Mouse (Mus musculus) spleen, embryonic (tissue): ENCODE results near the gene Lrrfip1.

Experiments used
- CTCF ChIA-PET: fragments of 350-600 bp; sonication (Branson Sonifier 250); formaldehyde crosslinking; loops from one replicate; lab custom pipeline; 2022; lab: Charles Lee

The Lrrfip1 gene

DNA sequence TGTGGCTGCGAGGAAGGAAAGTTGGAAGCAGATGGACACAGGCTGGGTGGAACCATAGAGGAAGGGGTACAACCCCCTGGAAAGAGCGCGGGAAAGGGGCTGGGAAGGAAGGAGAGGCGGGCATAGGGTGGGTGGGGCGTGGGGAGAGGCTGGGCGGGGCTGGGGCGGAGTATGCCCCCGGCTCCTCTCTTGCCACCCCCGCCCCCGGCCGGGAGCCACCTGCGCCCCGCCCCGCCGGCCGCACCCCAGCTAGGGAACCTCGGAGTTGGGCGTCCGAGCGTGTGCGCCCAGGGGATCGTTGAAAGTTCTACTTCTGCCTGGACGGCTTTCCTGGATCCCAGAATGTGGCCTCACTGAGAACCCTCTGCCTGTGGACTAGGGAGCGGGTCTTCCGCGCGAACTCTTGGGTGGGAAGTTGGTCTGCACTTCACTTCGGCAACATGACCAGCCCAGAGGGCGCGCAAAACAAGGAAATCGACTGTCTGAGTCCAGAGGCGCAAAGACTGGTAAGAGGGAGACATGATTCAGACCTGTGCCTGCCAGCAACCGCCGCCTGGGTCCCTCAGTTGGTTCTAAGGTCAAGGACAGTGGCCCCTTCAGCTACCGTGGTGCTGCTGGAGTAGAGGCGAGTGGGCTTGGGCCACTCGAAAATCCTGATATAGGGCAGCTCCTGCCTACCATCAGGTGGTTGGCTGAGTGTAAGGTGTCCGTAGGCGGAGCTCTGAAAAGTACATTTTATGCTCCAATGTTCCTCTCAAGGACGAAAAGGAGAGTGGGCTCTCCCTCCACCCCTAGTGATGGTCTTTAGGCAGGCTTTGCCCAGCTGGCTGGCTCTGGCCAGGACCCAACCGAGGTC, 54.9 kb downstream of the Lrrfip1 start:
- CTCF ChIA-PET: interaction anchor here (0.9 kb wide), 1 partner anchor 55 kb away, joined by 3 read pairs; no protein-coding TSS in a partner anchor

DNA sequence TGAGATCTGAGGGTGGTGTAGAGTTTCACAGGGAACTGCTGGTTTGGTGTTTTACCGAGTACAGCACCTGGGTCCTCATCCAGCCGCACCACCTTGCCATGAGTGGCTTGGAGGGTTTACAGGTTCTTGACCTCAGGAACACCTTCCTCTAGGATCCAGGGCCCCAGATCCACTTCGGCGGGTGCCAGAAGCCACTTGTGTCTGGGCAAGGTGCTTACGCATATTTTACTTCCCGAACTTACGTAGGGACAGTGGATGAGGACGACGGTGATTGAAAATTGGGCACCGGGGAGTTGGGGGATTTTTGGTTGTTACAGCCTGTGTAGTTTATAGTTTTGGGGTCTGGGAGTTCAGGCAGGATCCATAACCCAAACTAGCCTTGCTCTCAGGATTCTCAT, 55.5 kb downstream of the Lrrfip1 start:
- CTCF ChIA-PET: no interaction called here

DNA sequence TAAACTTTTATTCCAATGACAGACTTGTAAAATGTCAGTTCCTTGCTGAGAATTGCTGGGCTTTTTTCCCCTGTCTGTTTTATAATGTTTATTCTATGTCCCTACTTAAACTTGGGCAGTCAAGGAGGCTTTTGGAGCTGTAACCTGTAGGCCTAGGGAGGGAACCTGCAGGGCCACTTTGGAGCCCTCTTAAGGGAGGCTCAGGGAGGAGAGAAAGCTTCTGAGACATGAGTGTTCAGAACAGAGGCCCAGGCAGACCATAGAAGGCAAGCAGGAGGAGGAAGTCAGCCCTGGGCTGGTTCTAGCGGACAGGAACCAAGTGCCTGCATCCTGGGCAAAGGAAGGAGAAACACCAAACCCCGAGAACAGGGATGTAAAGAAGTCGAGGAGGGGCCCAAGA, 56.3 kb downstream of the Lrrfip1 start:
- CTCF ChIA-PET: no interaction called here

DNA sequence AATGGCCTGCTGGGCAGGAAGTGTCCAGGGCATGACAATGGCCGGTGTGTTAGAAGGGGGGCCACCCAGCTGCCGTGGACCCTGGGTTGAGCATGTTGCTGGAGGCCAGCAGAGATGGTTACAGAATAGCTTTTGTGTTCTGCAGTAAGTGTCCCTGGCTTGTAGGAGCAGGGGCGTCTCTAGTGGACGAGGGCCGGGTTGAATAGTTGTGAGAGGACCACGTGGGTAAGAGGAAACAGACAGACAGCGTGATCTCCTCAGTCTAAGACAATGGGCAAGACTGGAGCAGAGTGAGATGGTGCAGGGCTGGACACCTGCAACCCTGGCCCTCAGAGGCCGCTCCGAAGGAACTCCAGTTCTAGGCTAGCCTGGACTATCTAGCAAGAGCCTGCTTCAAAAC, 57.2 kb downstream of the Lrrfip1 start:
- CTCF ChIA-PET: no interaction called here

DNA sequence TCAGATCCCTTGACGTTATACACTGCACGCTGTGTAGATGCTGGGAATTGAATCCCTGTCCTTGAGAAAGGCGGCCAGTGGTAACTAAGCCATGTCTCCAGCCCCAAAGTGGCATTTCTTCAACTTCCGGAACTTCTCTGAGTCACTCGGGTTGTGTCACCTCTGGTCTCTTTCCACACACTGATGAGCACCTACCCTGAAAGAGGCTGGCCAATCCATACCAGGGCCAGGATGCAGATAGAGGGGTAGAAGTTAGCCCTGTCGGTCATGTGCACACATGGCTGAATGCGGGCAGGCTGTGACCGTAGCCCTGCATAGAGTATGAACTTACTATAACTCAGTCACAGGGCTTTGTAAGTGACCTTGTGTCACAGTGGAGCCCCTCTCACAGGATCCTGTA, 57.9 kb downstream of the Lrrfip1 start:
- CTCF ChIA-PET: interaction anchor here (0.6 kb wide), 1 partner anchor 46 kb away, joined by 4 read pairs; no protein-coding TSS in a partner anchor

DNA sequence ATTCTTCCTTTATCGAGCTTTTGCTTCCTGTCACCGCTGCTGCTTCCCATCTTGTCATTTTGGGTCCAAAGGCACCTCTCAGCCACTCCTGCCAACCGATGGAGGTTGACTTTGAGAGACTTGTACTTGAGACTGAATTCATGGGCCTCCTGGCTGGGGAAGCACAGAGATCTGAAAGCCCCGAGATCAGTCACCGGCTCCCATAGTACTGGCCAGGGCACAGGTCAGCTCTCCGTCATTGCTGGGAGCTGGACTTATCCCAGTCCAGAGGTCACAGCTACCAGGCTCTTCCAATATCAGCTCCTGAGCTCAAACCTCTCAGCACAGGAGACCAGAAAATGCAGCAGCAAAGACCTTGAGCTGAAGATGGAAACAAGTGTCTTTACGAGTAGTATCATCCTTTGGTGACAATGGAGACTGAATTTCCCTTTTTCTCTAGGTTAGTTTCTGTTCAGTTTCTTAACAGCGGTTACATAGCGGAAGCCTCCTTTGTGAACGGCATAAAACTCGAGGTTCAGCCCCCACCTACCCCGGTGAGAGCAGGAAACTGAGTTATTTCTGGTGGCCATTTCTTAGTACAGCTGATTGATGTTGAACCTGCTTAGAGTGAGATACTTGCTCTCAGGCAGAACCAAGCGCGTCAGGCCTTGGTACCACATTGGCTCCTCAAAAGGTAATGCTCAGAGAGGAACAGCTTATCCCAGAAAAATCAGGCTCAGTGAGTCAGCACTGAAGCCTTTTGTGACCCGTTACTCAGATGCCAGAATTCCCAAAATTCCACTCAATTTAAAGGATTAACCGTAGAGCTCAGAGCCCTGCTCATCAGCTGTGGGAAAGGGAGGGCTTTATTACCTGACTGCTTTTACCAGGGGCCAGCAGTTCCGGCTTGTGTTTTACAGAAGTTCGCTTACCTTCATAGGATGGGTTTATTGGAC, 59.0 kb downstream of the Lrrfip1 start:
- CTCF ChIA-PET: no interaction called here

DNA sequence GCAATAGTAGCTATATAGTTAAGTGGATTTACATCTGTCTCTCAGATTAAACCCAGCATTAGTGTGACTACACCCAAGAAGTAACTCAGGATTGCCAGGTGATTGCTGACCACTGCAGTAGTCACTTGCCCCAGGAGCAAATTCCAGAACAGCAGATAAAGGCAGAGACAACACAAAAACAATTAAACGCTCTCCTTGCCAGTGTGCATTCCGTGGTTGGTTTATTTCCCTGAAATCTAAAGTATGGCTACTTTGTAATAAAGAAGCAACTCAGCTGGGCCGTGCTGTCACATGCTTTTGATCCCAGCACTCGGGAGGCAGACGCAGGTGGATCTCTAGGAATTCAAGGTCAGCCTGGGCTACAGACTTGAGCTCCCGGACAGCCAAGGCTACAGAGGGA, 59.7 kb downstream of the Lrrfip1 start:
- CTCF ChIA-PET: no interaction called here

DNA sequence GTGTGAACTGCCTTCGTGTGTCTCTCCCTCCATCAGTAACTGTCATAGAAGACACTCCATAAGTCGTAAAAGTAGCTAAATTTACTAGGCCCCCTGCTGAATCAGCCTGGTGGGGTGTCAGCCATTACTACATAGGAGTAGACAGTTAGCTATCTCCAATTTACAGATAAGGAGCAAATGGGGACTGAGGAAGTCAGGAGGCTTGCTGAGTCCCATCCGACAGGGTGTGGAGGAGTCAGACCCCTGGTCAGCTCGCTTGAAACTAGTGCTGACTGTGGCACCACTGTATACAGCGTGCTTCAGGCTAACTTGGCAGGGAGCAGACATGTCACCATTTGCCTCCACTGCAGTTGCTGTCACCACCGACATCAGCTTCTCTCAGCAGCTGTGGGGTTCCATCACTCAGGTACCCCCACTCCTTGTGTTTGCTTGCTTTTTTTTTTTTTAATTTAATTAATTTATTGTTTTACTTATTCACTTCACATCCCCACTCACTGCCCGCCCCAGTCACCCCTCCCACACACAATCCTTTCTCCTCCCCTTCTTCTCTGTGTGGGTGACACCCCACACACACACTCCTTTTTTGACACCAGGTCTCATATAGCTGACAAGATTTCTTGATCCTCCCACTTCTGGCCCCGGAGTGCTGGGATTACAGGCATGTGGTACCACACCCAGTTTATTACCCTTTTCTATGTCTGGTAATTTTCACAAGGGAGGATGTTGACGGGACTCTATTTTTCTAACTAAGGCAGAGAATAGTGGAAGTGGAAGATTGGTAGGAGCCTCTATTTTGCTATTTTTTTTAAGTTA, 61.5 kb downstream of the Lrrfip1 start:
- CTCF ChIA-PET: no interaction called here

DNA sequence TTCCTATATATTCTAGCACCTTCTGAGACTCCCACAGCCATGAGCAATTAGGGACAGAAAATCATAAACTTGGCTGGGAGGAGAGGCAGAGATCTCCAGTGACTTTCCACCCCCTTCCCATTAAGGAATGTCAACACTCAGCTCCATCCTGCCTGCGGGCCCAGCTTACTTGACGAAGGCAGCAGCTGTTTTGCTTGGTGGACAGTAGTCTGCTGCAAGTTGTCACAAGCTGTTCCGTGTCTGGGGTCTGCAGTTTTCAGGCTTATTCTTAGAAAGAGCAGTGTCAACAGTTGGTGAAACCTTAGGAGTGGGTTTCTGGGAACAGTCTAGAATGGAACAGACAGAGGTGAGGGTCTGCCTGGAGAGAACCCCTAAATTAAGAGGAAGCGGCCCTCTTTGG, 62.6 kb downstream of the Lrrfip1 start:
- CTCF ChIA-PET: no interaction called here

DNA sequence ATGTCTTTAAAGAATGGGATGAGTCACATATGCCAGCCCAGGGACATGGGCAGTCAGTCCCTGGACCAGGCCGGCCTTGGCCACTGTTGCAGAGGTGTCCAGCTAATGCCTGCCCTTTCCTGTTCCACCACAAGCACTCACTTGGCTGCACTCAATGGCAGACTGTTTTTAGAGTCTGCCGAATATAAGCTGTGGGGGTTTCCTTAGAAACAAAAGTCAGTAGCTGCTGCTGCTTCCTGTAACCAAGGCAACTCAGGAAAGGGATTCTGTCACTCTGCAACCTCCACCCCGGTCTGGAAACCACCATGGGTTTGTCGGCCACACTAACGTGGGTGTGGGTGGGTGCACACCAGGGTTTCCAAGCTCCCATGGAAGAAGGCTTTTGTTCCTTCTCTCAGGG, 63.8 kb downstream of the Lrrfip1 start:
- CTCF ChIA-PET: interaction anchor here (1.2 kb wide), 1 partner anchor 10 kb away, joined by 3 read pairs; no protein-coding TSS in a partner anchor

DNA sequence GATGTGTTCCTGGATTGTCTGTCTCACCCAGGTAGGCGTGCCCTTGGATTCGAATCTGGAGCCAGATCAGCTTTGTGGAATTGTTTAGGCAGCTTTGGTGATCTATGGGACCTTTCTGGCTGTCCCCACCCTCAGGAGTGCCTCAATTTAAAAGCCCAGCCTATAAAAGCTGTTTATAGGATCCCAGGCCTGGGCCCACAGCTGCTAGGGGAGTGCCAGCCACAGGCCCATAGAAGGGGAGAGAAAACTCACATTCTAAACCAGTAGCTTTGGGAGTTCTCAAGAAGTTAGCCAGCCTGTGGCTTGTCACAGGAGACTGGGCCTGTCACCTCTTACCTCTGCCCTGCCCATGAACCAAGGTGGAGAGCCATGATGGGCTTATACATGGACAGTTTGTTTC, 65.5 kb downstream of the Lrrfip1 start:
- CTCF ChIA-PET: no interaction called here

DNA sequence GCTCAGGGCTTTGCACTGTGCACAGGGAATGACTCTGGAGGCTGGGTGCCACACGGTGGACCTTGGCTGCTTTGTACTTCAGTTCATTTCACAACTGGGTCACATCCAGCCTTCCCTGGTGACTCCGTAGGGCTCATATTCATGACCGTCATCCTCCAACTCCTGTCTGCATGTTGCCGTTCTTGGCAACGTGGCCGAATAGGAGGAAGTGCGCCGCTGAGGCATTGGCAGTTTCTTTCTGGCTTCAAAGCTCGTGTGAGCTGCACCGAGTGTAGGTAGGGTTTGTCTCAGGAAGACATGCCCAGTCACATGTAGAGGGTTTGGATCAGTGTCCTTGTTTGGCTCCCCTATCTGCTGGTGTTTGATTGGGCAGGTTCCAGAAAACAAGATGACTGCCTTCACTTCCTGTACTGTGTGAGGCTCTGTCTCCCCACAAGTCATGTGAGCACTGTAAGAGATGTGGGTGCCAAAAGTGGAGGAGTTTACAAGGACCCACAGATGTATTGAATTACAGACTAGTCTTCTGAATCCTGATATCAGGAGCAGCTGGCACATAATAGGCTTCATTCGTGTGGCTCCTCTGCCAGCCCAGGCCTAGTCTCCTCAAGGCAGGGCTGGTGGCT, 66.5 kb downstream of the Lrrfip1 start:
- CTCF ChIA-PET: no interaction called here

DNA sequence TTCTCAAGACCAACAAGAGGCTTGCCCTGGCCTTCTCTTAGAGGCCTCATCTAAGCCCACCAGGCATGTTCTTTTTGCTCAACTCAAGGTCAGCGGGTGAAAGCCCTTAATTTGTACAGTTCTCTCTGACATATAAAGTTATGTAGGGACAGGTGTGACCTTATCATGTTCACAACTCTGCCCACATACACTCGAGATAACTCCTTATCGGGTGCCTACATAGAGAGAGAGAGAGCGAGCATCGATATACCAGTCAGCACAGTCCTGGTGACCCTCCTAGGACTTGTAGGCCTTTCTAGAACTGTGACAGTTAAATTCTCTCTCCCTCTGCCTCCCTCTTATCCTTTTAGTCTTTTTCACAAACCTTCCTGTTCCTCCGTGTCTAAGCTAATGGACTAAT, 67.5 kb downstream of the Lrrfip1 start:
- CTCF ChIA-PET: no interaction called here

DNA sequence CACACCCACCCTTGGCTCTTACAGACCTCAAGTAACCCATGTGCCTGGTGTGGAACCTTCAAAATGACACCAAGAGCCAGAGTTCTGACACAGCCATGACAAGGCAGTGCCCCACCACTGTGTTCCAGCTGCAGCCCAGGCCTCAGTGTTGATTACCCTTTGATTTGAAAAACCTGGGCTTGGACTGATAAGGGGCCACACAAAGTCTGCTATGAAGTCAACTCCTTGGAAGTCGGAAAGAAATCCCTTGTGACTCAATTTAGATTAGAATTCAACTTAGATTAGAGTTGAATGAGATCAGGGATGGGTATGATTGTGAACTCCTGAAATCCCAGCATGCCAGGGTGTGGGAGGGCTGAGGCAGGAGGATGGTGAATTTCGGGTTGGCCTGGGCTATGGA, 68.1 kb downstream of the Lrrfip1 start:
- CTCF ChIA-PET: no interaction called here

DNA sequence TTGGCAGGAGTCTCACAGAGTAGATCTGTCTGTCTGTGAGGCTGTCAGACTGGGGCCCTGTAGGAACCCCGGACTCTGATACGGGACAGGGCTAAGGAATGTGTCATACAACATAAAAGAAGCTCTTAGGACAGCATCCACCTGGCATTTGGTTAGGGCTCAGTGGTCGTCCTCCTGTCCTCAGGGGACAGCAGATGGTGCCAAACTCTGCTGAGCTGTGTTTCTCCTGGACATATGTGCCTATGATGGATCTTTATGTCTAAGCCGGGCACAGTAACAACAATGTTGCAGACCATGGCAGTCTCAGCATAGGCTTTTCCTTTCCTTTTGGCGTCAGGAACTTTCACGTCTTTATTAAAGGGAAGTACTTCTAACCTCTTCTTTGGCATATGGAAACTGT, 69.2 kb downstream of the Lrrfip1 start:
- CTCF ChIA-PET: no interaction called here

DNA sequence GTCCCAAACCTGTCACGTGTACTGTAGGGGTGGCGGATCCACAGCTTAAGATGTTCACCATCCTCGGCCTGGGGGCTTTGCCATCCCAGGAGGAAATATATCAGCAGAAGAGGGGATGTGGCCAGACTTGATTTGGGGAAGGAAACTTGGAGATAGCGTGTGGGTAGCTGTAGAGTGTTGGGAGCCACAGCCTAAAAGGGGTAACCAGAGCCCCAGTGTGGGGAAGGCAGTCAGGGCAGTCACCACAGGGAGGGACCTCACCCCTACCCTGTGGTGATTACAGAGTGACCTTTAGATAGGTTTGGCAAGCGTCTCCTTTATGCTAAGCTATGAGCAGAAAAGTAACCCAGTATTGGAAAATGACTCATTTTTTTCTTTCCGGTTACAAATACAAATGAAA, 71.0 kb downstream of the Lrrfip1 start:
- CTCF ChIA-PET: no interaction called here

DNA sequence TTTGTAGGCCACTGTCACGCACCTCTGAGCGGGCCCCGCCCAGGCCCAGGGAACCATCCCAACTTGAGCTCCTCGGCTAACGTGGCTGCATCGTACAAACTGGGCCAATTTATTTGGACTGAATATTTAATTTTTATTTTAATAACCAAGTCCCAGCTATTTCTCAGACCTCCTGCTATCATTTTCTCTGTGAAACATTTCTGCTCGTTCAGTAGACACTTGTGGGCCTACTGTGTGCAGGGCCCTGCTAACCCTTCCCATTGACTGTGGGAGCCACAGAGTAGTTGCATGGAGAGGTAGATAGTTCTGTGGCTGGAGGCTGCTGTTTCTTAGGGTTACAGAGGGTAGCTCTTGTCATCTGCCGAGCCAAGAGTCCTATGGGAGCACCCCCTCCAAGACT, 72.0 kb downstream of the Lrrfip1 start:
- CTCF ChIA-PET: no interaction called here

DNA sequence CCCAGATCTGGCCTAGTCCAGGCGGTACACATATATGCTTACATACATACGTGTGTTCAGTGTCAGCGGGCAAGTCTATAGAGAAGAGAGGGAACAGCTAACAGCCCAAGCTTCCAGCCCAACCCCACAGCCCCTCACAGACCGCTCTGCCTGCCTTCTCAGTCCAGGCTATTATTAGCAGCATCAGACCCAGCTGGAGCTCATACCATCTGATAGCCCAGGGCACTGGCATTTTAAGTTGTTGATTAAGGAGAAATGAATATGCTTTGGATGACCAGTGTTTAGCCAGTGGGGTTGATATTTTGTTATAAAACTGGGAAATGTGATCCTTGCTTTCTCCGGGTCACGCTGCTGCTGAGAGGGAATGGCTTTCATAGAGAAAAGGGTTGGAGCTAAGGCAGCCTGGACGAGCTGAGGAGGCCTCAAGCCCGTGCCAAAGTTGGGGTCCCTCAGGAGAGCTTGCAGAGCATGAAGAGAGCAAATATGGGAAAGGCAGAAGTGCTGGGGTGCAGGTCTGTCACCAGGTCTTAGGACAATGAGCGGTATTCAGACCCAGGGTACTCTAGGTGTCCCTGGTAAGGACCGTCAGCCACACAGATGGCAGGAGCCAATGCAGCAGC, 73.2 kb downstream of the Lrrfip1 start:
- CTCF ChIA-PET: no interaction called here

DNA sequence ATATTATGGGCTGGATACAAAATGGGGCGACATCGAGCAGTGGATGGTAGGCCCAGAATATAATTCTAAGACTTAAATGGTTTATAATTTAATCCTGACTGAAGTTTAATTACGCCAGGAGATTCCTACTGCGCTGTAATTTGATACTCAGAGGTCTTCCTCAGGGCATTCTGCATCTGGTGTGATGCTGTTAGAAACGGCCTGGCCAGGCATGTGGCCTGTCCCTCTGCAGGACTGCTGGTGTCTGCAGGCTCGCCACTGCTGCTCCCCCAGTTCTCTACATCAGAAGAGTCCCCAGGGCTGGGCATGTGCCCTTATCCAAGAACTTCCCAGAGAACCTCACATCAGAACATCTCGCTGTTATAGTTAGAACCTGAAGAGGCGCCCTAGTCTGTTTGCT, 78.4 kb downstream of the Lrrfip1 start:
- CTCF ChIA-PET: no interaction called here

DNA sequence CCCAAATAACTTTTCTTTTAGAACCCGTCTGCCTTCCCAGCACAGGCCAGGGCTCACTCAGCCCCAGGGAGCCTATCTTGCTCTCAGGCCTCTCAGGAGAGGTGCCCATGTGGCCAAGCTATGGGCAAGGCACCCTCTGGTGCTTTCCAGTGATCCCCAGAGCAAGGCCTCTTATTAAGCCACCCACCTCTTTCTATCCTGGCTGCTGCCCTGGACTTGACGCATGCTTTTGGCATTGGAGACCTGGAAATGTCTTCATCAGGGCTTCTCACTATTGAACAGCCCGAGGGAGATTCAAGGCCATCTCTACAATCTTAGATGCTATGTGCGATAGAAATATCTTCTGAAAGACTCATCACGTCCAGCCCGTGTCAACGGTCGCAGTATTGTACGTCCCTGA, 78.9 kb downstream of the Lrrfip1 start:
- CTCF ChIA-PET: no interaction called here

DNA sequence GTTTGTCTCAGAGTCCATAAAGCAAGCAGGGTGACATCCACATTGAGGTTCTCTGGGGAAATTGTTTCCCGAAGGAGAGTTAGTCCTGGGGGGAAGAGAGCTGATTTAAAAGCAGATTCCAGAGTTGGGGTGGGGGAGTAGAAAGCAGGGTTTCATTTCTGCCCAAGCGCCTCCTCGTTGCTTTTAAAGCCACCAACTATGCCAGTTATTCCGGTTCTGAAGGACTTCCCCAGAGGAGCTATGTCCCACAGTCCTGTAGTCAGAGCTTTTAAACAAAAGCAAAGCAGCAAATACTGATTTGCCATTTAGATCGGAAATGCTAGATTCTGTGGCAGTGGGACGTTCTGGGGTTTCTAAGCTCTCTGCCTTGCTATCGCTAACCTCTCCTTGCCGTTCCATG, 79.4 kb downstream of the Lrrfip1 start:
- CTCF ChIA-PET: no interaction called here
